Mouse (Mus musculus) liver, embryonic 12.5 days (tissue): Measurements from ENCODE around the gene Olfr934. TPM values are rescaled to one million over a fixed set of nuclear protein-coding genes. Genes with fewer than 3 reads are reported as not detected.

ENCODE experiments used
- ATAC-seq: fragments of 200-750 bp; cut with Nextera tagmentation; 2 replicates; pipeline ENCODE4 v1.8.0; 2017; ENCODE audit warnings: moderate number of reproducible peaks, mild to moderate bottlenecking, moderate library complexity
- H3K27ac ChIP-seq: fragments of 300-500 bp; sonication (generic); 2 replicates; pipeline ENCODE4 v1.5.1; 2016; ENCODE audit warnings: mild to moderate bottlenecking
- H3K27me3 ChIP-seq: fragments of 300-500 bp; sonication (generic); replicated peaks from 2 replicates; pipeline ENCODE4 v1.6.1; 2016; ENCODE audit warnings: mild to moderate bottlenecking, moderate library complexity
- H3K36me3 ChIP-seq: fragments of 300-500 bp; sonication (generic); 2 replicates; pipeline ENCODE4 v1.6.1; 2016; ENCODE audit warnings: mild to moderate bottlenecking, moderate library complexity
- H3K4me1 ChIP-seq: fragments of 300-500 bp; sonication (generic); 2 replicates; pipeline ENCODE4 v1.6.1; 2016
- H3K4me2 ChIP-seq: fragments of 300-500 bp; sonication (generic); 2 replicates; pipeline ENCODE4 v1.6.1; 2016; ENCODE audit warnings: mild to moderate bottlenecking, moderate library complexity
- H3K4me3 ChIP-seq: fragments of 300-500 bp; sonication (generic); 2 replicates; pipeline ENCODE4 v1.5.1; 2016; ENCODE audit warnings: mild to moderate bottlenecking, moderate library complexity
- H3K9ac ChIP-seq: fragments of 300-500 bp; sonication (generic); 2 replicates; pipeline ENCODE4 v1.6.1; 2016; ENCODE audit warnings: mild to moderate bottlenecking, moderate library complexity
- H3K9me3 ChIP-seq: fragments of 300-500 bp; sonication (generic); replicated peaks from 2 replicates; pipeline ENCODE4 v1.6.1; 2016; ENCODE audit warnings: mild to moderate bottlenecking, moderate library complexity
- WGBS: fragments of 180-500 bp; shearing (Covaris S2); methylation state at CpG from one replicate; pipeline ENCODE4 v1.1.7; 2016; ENCODE audit not compliant: insufficient replicate concordance; 5-methylcytosine and 5-hydroxymethylcytosine counted together
- polyA plus RNA-seq: library from polyadenylated mRNA; unstranded; fragments of >200 nt; fragmentation: Nextera tagmentation; extraction: Ambion mirVana; gene quantifications from 2 replicates; pipeline ENCODE4 v1.2.1, GENCODE M21; 2016

Olfr934 gene
- polyA plus RNA-seq: not detected in 2 replicates

- Histone ChIP-seq H3K9me3 (no peaks in the 10 kb centered on the region), H3K4me3 (no peak within 1 kb of the TSS), H3K9ac (no peak within 1 kb of the TSS), H3K27ac (no peak within 1 kb of the TSS), H3K27me3 (no peaks in the 10 kb centered on the region), H3K36me3 (no peaks in the 10 kb centered on the region), H3K4me1 (no peaks in the 10 kb centered on the region), H3K4me2 (no peak within 1 kb of the TSS)
- no peak for ATAC-seq
- 71% methylated on average over 2 of the region's 2 CpGs for WGBS
Observed at GRCm38 (mm10) chr9:38988215-38988614, at the start of gene Olfr934. Olfr934 (minus strand) TSS chr9:38988315.

DNA sequence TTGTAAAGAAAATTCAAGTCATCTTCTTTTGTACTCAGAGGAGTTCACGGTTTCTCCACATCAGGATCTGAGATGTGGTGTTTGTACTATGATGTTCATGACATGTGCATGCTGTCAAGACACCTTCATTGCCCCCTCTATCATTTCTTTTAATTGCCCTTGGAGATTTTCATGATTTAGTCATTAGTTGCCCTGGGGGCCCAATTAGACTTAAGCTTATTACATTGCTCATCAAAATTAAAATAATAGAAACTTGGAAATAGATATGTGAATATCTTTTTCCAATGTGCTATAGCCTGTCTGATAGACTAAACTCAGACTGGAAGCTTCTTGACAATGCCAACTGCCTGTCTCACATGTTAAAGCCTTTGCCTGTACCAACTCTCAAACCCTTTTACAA is 35.2 kb upstream of the Olfr934 start, which contains the start of gene Olfr146:
Gene Olfr146 (minus strand): TSS at position 101 of the 400 bp plus-strand sequence.
- H3K36me3 ChIP-seq: no peaks in the 10 kb centered on the region
- H3K27me3 ChIP-seq: no peaks in the 10 kb centered on the region
- no peak within 1 kb of the TSS for H3K4me2 ChIP-seq
- ATAC-seq: no peak
- WGBS: 57% methylated on average over 1 of the region's 1 CpGs
- no peak within 1 kb of the TSS for H3K4me3 ChIP-seq
- no peak within 1 kb of the TSS for H3K9ac ChIP-seq
- H3K9me3 ChIP-seq: no peaks in the 10 kb centered on the region
- no peak within 1 kb of the TSS for H3K27ac ChIP-seq
- H3K4me1 ChIP-seq: no peaks in the 10 kb centered on the region

- Histone ChIP-seq H3K4me2 (no peak within 1 kb of the TSS), H3K4me3 (no peak within 1 kb of the TSS), H3K27ac (no peak within 1 kb of the TSS), H3K36me3 (no peaks in the 10 kb centered on the region), H3K9ac (no peak within 1 kb of the TSS), H3K27me3 (no peaks in the 10 kb centered on the region), H3K9me3 (no peaks in the 10 kb centered on the region), H3K4me1 (no peaks in the 10 kb centered on the region)
- no peak for ATAC-seq
- 47% methylated on average over 2 of the region's 2 CpGs for WGBS
Observed at GRCm38 (mm10) chr9:38999583-38999982, 11.5 kb upstream of the Olfr934 start, which contains the start of gene Olfr935. Olfr935 (minus strand) TSS chr9:38999683.

- Histone ChIP-seq H3K9ac (no peak within 1 kb of the TSS), H3K27ac (no peak within 1 kb of the TSS), H3K9me3 (0 out of 2 replicates have a peak, but pooled peaks cover 4% of the 10 kb centered on the region), H3K4me1 (no peaks in the 10 kb centered on the region), H3K4me3 (no peak within 1 kb of the TSS), H3K36me3 (no peaks in the 10 kb centered on the region), H3K27me3 (no peaks in the 10 kb centered on the region), H3K4me2 (no peak within 1 kb of the TSS)
- 66% methylated on average over 4 of the region's 4 CpGs for WGBS
- no peak for ATAC-seq
Observed at GRCm38 (mm10) chr9:38972013-38972412, 16.1 kb downstream of the Olfr934 start, which contains the start of gene Olfr933. Olfr933 (plus strand) TSS chr9:38972313.

DNA sequence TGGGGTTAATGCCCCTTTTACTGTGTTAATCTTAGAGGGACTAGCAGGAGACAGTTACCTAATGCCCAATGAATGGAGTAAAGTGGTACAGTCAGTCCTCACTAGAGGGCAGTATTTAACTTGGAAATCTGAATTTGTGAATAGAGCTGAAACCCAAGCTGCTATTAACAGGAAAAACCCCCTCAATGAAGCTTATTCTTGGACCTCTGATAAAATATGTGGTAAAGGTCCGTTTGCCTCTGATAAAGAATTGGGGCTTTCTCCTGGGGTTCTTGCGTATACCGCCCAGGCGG is 34.0 kb downstream of the Olfr934 start:
- WGBS: 59% methylated on average over 4 of the region's 4 CpGs
- H3K4me2 ChIP-seq: no peak overlapping the region
- no peaks in the 10 kb centered on the region for H3K36me3 ChIP-seq
- H3K4me1 ChIP-seq: no peaks in the 10 kb centered on the region
- H3K27ac ChIP-seq: no peak overlapping the region
- no peak overlapping the region for H3K4me3 ChIP-seq
- no peak overlapping the region for H3K9ac ChIP-seq
- ATAC-seq: no peak
- no peaks in the 10 kb centered on the region for H3K9me3 ChIP-seq
- no peaks in the 10 kb centered on the region for H3K27me3 ChIP-seq

DNA sequence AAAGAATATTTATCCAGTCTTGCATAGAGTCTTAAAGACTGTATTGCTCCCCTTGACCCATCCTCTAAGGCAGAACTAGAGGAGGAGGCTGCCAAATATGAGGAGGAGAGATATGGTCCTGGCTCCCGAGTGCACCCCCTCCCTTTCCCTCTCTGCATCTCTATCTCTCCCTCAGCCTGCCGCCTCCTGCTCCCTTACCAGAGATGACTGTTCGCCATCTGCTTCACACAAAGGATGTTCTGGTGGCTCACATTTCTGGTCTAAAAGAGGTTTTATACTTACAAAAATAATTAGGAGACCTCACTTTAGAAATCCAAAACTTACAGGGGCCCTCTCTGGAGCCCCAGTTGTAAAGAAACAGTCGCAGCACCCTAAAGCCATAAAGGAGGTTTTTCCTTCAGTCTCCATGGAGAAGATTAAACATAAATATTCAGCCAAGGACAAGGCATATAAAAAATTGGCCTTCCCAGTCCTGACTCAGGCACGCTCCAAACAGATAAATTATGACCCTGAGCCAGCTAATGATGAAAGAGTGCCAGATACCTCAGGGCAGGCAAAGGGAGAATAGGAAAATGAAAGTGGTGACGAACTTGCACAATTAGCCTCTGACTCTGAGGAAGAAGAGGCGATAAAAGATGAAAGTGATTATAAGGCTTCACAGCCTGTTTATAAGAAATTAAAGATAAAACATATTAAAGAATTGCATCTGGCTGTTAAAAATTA is 34.6 kb downstream of the Olfr934 start:
- no peak for ATAC-seq
- H3K9me3 ChIP-seq: no peaks in the 10 kb centered on the region
- no peak overlapping the region for H3K27ac ChIP-seq
- no peaks in the 10 kb centered on the region for H3K27me3 ChIP-seq
- H3K4me1 ChIP-seq: no peaks in the 10 kb centered on the region
- H3K4me3 ChIP-seq: no peak overlapping the region
- 58% methylated on average over 7 of the region's 7 CpGs for WGBS
- no peak overlapping the region for H3K9ac ChIP-seq
- no peak overlapping the region for H3K4me2 ChIP-seq
- no peaks in the 10 kb centered on the region for H3K36me3 ChIP-seq

Other genes with a start within 250 kb of the Olfr934 start
- not detected in 2 replicates for gene Olfr920, start 236.0 kb downstream of the Olfr934 start, polyA plus RNA-seq
- not detected in 2 replicates for gene Olfr921, start 215.2 kb downstream of the Olfr934 start, polyA plus RNA-seq
- gene Olfr922, start 173.7 kb downstream of the Olfr934 start, polyA plus RNA-seq: not detected in 2 replicates
- gene Olfr923, start 161.8 kb downstream of the Olfr934 start, polyA plus RNA-seq: not detected in 2 replicates
- gene Olfr924, start 143.9 kb downstream of the Olfr934 start, polyA plus RNA-seq: not detected in 2 replicates
- not detected in 2 replicates for gene Olfr26, start 133.3 kb downstream of the Olfr934 start, polyA plus RNA-seq
- gene Olfr926, start 111.2 kb downstream of the Olfr934 start, polyA plus RNA-seq: not detected in 2 replicates
- not detected in 2 replicates for gene Olfr930, start 58.5 kb downstream of the Olfr934 start, polyA plus RNA-seq
- gene Olfr933, start 16.0 kb downstream of the Olfr934 start, polyA plus RNA-seq: not detected in 2 replicates
- not detected in 2 replicates for gene Olfr935, start 11.4 kb upstream of the Olfr934 start, polyA plus RNA-seq
- not detected in 2 replicates for gene Olfr146, start 35.1 kb upstream of the Olfr934 start, polyA plus RNA-seq
- gene Olfr937, start 76.6 kb upstream of the Olfr934 start, polyA plus RNA-seq: not detected in 2 replicates
- not detected in 2 replicates for gene Olfr938, start 90.6 kb upstream of the Olfr934 start, polyA plus RNA-seq
- gene Olfr27, start 139.8 kb upstream of the Olfr934 start, polyA plus RNA-seq: not detected in 2 replicates
- gene Olfr943, start 178.0 kb upstream of the Olfr934 start, polyA plus RNA-seq: not detected in 2 replicates
- not detected in 2 replicates for gene Olfr944, start 213.6 kb upstream of the Olfr934 start, polyA plus RNA-seq